9 mouse cellular contexts compared by ENCODE assay signal in genomic region chr5:31328255-31328654, GRCm38 (mm10). TPM values are rescaled to one million over a fixed set of nuclear protein-coding genes. Genes with fewer than 3 reads are reported as not detected.
DNase-seq lines count a peak whose midpoint lies in the region; ATAC-seq and TF ChIP-seq lines count a peak whose summit lies in the region.
"Had no signal": no experiment of that assay in that cellular context is flagged by ENCODE, and none has a peak within 500 bp of the region (broad histone marks: within the 10 kb centered on the region; RNA-seq: fewer than 3 reads in every experiment).

No protein-coding gene starts in this region.

- ATAC-seq in forebrain, embryonic 13.5 days, result no peak

- no peaks in the 10 kb centered on the region for H3K4me1 ChIP-seq in forebrain, embryonic 10.5 days
- H3K4me1 ChIP-seq in forebrain, embryonic 13.5 days, result no peaks in the 10 kb centered on the region

- DNase-seq in forebrain, embryonic 10.5 days (ENCODE audit: extremely low spot score, low spot score), result peak; percentile 37
- DNase-seq in ES-CJ7 (ENCODE audit: low read depth, low spot score), result peak; percentile 71
- DNase-seq in cerebellum, adult 18-20 months, result peak; percentile 73 to 76
- DNase-seq in gastrocnemius, adult 2 months, result peak; percentile 58
- peak; percentile 57 to 67 for DNase-seq in kidney, postnatal 4 days
- peak; percentile 75 for DNase-seq in lung, postnatal 10 days
- DNase-seq in spleen, postnatal 4 days (ENCODE audit: low spot score in 2 of 2), result peak; percentile 25 to 69

- no peak overlapping the region for H3K27ac ChIP-seq in forebrain, embryonic 10.5 days
- no peak overlapping the region for H3K27ac ChIP-seq in forebrain, embryonic 13.5 days
- H3K27ac ChIP-seq in gastrocnemius, adult 2 months, result peak overlapping the region; percentile 31; the same call in 1 of the 2 replicates

- H3K27me3 ChIP-seq in forebrain, embryonic 10.5 days (ENCODE audit: poor library complexity, severe bottlenecking), result no peaks in the 10 kb centered on the region
- H3K27me3 ChIP-seq in forebrain, embryonic 13.5 days, result no peaks in the 10 kb centered on the region

- H3K4me3 ChIP-seq in forebrain, embryonic 10.5 days, result no peak overlapping the region
- H3K4me3 ChIP-seq in forebrain, embryonic 13.5 days, result no peak overlapping the region
- no peak overlapping the region for H3K4me3 ChIP-seq in gastrocnemius, adult 2 months

- WGBS in forebrain, embryonic 10.5 days, result 37% methylated on average over 7 of the region's 7 CpGs
- 34% methylated on average over 7 of the region's 7 CpGs for WGBS in forebrain, embryonic 13.5 days

- peak; percentile 84 for TF ChIP-seq CTCF in gastrocnemius, adult 2 months (IDR thresholded peaks at IDR 0.05)

- no peaks in the 10 kb centered on the region for H3K36me3 ChIP-seq in forebrain, embryonic 10.5 days (replicated peaks)
- H3K36me3 ChIP-seq in forebrain, embryonic 13.5 days (ENCODE audit: poor library complexity, severe bottlenecking), result no peaks in the 10 kb centered on the region
- H3K36me3 ChIP-seq: G1E had no signal

- no peak overlapping the region for H3K4me2 ChIP-seq in forebrain, embryonic 13.5 days

- H3K9ac ChIP-seq in forebrain, embryonic 13.5 days, result no peak overlapping the region

- intact Hi-C loops in gastrocnemius, adult 2 months (cut with DNase I), result loop anchor here (5.0 kb wide), 1 partner anchor 111 kb away; no protein-coding TSS in a partner anchor

- H3K9me3 ChIP-seq in forebrain, embryonic 10.5 days, result peaks cover 5% of the 10 kb centered on the region; the same call in 1 of the 2 replicates
- peaks cover 3% of the 10 kb centered on the region; the same call in 1 of the 2 replicates for H3K9me3 ChIP-seq in forebrain, embryonic 13.5 days (replicated peaks)

RNA-seq across cellular contexts. Expression of gene Gckr, which starts 31.0 kb away (rescaled TPM):
- 0.30 and 0.37 TPM in 2 replicates for polyA plus RNA-seq in forebrain, embryonic 10.5 days (2016; fragmentation: Nextera tagmentation; extraction: Ambion mirVana)
- 0.12 and 0.16 TPM in 2 replicates for polyA plus RNA-seq in forebrain, embryonic 13.5 days (2015; fragmentation: Nextera tagmentation; extraction: Ambion mirVana)
- not detected for total RNA-seq in gastrocnemius, adult 2 months (2021)
- polyA plus RNA-seq: G1E had no signal

RNA-seq across cellular contexts. Expression of gene Fndc4, which starts 32.4 kb away (rescaled TPM):
- 46.6 and 48.7 TPM in 2 replicates for polyA plus RNA-seq in forebrain, embryonic 10.5 days (2016; fragmentation: Nextera tagmentation; extraction: Ambion mirVana)
- polyA plus RNA-seq in forebrain, embryonic 13.5 days (2015; fragmentation: Nextera tagmentation; extraction: Ambion mirVana), result 62.1 and 66.7 TPM in 2 replicates
- total RNA-seq in gastrocnemius, adult 2 months (2021), result 1 to 10 TPM; 1.2 to 3.2 TPM
- polyA plus RNA-seq: G1E had no signal

RNA-seq across cellular contexts. Expression of gene Ift172, which starts 37.3 kb away (rescaled TPM):
- polyA plus RNA-seq in forebrain, embryonic 10.5 days (2016; fragmentation: Nextera tagmentation; extraction: Ambion mirVana), result 37.1 and 37.2 TPM in 2 replicates
- polyA plus RNA-seq in forebrain, embryonic 13.5 days (2015; fragmentation: Nextera tagmentation; extraction: Ambion mirVana), result 29.6 and 38.5 TPM in 2 replicates
- total RNA-seq in gastrocnemius, adult 2 months (2021), result 10 to 100 TPM; 26.0 to 34.8 TPM
